Mouse (Mus musculus) cerebellum, postnatal 36 days (tissue): ENCODE measurements at regions not wholly inside any gene's neighbourhood (a gene's known extent, or its start where the extent isn't known, plus 50 kb on each side); places are given as distances from the start of the nearest gene placed in this dataset.

Experiments used
- DNase-seq, 2 experiments: peaks; one replicate each; pipeline ENCODE4 v3.0.0; 2021 to 2022; ENCODE audit warnings: mixed read lengths in 2 of 2

DNA sequence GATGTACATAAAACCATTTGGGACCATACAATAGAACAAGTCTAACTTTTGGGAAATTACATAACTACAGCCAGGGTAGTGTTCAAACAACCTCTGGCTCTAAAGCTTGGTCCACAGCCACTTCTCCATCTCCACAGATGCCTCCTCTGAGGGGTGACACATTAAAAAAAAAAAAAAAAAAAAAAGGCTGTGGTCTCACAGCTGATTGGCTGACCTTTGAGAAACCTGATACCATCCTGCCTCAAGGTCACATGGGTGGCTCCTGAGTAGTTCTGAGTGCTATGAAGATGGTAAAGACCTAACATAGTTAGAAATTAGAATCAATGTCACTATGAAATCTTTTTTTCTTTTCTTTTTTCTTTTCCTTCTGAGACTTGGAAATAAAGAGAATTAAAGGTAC lies 102.4 kb downstream of the Tmem182 start:
- DNase-seq: no peak

DNA sequence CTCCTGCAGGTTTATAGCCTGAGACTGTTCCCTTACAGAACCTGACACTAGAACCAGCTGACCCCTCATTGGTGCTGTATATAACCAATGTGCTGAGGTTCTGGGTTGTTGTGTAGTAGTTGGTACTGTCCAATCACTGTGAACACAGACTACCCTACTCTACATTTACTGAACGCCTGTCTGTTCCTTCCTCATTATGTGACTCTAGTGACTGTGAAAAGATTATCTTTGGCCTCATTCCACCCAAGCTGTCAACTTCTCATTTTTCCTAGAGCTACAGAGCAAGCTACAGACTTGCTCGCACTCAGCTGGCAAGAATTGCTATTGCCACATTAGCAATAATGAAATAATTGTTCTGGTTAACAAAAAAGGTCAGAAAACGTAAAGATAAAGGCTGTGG lies 108.2 kb downstream of the Tmem182 start:
- DNase-seq: no peak

DNA sequence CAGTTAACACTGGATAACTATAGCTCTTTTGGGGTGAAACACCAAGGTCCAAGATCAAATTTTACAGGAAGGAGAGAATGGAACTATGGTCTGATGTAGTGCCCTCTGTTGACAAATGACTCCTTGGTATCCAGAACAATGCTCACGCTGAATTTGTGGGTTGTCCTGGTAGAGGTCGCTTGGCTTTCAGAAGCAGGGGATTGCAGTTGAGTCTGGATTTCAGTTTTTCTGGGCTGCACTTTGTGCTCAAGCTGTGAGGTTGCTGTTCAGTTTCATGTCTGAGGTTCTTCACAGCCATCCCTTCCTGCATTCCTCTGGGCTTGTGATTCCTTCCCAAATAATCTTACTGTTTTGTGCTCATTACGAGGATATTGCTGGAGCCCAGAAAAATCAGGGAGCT lies 118.9 kb downstream of the Tmem182 start:
- no peak for DNase-seq

DNA sequence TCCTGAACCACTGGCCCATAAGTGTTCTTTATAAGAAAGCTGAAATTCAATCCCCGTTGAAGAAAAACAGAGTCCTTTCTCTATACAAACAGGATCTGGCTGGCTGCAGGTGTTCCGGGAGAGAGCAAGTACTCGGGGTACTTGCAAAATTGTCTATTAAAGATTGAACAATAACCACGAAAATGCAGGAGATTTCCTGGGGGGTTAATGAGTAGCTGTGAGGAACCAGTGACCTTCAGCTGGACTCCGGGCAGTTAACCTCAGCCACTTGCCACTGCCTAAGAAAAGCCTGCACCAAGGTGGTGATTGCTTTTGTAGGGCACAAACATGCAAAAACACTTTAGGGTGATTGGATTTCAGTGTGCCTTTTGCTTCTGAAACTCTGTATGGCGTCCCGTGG lies 119.4 kb downstream of the Tmem182 start:
- no peak for DNase-seq

DNA sequence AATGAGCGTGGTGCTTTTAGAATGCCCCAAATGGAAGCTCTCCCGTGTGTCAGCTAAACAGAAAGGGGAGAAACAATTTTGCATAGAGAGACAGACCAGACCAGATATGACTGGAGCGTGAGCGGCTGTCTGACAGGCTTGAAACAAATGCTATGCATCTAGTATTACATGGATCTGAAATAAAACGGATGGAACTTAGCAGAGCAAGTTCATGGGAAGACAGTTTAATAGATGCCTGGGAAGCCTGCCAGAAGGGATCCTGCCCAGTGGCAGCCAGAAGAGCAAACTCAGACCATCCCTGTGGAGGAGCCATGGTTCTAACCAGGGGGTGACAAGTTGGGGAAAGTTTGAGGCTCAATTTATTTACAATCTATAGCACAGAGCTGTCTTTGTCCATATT lies 126.0 kb downstream of the Tmem182 start:
- no peak for DNase-seq

DNA sequence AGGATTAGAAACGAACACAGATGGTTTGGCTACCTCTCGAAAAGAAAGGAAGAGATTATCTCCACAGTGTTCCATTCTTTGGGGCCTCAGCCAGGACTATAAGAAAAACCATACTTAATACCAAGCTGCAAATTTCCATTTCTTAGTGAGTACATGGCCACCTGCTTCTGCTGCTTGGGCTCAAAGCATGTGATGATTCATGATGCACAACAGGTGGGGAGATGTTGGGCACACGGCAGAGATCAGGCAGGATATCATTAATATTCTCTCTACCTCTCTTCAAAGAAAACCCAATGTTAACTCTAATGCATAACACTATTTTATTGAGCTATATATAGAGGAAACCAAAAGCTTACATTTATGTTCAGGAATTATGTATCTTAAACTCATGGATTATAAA lies 131.3 kb downstream of the Tmem182 start:
- no peak for DNase-seq

DNA sequence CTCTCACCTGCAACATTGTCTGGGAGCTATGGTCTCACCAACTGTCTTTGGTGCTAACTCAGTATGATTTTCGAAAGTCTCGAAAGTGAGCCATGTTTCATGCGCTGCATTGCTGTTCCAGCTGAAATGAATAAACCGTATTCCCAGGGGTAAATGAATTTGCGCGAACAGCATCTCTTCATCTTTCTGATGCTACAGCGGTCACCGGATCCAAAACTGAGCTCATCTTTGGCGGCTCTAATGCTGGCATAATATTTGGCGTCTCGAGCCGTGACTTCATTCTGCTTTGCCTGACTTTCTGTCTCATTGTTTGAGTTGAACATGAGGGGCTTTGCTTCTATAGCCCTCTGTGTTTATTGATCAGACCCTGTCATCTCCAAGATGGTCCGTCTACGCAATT lies 137.3 kb downstream of the Tmem182 start:
- no peak for DNase-seq

DNA sequence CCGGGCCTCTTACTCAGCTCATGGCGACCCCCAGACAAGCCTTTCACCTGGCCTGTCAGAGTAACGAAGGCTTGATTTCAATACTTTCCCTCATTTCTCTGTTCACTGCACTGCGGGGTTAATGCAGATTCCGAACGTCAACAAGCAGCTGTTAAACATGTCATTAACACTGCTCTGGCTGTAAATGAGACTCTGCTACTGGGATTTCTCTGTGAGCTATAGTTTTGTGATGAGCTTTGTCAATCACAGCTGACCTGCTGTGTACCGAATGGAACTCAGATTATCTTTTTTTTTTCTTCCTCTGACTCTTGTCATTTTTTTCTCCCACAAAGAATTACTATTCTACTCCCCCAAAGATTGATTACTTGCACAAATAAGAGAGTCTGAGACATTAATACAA lies 137.8 kb downstream of the Tmem182 start:
- DNase-seq: no peak

DNA sequence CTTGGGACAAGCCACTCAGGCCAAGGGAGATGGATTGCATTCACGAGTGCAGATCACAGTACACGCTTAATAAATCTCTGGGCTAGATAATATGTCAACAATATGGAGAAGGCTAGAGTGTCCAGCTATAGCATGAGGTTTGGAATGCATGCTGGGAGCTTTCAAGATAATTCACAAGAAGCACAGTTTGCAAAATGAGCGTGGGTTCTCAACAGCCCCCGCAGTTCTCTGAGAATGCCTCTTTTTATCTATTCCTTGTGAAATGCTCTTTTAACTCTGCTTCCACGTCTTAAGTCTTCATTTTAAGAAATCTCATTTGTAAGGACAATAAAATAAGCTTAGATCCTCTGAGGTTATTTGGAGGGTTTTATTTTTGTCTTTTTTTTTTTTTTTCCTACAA lies 145.2 kb downstream of the Tmem182 start:
- no peak for DNase-seq

DNA sequence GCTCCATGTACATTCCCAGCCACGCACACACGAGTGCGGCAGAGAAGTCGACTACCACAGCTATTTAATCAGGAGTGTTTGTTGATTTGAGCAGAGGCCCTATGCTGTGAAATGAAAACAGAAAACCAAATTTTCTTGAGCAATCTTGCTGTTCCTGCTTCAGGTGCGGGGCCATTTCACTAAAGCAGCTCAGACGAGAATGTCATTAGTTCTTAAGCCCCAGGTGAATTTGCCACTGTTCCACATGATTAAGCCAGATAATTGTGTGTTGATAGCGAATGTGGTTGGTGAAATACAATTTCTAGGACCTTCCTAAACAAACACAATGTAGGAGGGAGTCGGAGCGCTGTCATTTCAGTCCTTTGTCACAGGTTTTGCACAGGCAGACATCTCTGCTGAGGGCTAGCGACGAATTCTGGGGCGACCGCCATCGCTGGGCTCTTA lies 149.3 kb downstream of the Tmem182 start:
- DNase-seq: no peak

DNA sequence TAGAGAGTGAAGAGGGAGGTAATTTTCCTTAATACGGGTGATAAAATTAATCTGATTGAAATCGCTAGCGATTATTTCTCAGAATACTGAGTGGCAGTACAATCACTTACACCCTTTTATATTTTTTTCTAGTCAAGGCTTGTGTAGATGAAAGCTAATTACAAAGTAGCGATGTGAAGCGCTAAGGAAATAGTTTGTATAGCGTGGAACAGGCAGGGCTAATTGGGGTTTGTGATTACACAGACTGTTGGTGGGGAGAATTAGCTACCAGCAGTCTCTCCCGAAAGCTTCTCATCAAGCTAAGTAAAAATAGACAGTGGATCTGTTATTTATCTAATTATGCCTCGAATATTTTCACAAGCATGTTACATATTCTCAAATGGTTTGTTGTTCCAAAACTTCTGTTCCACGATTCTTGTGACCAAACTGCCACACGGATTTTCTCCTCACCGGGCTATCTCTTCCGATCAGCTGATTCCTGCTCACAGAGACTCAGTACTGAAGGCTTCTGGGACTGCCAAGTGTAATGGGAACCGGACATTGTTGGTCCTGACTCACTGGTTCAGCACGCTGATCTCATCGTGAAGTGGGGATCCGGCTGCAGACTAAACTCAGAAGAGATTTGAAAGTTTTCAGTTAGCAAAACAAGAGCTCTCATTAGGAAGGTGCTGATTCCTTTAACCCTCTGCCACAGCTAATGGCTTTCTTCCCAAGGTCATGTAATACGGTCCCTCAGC lies 162.5 kb downstream of the Tmem182 start:
- DNase-seq: no peak

DNA sequence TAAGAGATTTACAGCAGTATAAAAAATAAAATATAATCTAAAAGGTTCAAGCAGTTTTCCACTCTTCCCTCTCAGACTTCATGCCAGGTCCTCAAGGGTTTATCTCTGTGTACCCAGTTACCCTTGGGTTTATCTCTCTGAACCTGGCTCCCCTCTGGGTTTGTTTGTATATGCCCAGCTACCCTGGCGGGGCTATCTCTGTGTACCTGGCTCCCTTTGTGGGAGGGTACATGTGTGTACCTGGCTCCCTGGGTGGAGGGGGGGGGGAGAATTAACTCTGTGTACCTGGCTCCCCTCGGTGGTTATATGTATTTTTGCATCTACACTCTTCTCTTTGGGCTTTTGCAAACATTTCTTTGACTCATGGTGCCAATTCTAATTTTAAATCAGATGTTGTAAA lies 178.4 kb downstream of the Tmem182 start:
- DNase-seq: no peak

DNA sequence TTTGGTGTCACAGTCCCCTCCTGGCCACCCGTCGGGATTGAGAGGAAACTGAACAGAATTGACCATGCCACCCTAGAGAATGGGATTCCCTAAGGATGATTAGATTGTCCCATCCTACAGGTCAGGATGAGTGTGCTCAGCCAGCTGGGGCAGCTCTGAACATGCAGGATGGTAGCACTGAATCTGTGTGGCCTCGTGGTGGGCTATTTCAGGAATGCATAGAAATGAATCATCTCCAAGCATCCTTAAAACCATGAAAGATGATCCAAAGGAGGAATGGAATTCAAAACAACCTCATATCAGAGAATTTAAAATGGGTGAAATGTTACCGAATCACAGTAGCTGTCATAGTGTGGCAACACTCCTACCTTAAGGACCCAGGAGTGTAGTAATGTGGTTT lies 187.9 kb downstream of the Tmem182 start:
- no peak for DNase-seq

DNA sequence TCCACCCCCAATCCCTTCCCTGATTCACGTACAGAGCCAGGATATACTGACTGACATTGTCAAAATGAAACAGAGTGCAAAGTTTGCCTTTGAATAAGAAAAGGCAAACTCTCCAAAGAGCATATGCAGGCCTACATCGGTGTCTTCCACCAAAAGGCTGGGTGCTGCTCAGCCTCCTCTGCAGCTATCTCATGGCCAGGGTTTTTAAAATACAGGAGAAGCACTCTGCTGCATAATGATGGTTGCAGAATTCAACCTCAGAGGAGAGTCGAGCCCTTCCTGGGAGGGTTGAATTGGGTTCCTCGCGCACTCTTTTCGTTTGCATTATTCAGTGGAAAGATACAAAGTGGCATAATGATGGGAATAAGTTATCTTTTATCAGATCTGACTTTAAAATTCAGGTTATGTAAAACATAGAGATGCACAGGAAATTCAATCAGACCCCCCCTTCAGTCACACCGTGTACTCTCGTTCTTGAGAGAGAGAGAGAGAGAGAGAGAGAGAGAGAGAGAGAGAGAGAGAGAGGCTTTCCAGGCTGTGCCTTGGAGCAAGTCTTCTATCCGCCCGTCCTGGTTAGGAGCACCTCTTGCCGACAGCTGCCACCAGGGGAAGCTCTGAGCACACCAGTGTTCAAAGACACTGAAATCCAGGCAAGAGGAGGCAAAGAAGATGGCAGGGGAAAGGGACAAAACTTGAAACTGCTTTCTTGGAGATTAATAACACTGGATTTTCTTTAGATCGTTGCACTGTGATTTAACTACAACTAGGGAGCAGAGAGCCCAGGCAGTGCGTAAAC lies 196.0 kb downstream of the Tmem182 start:
- peak; percentile 5 to 6 for DNase-seq

DNA sequence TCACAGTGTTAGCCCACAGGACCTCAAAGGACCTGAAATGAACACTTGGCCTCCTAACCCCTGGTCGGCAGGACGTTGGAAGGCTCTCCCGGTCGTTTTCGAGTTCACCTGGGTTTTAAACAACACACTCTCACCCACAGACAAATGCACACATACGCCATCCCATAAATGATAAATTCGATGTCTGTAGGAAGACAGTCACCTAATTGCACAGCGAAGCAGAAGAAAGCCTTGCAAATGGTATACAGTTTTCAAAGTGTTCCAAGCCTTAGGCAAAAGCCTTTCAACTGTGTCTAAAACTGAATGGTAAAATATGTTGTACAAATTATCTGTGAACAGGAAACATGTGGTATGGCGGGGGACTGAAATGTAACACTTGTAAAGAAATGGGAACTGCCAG lies 196.6 kb downstream of the Tmem182 start:
- DNase-seq: no peak

DNA sequence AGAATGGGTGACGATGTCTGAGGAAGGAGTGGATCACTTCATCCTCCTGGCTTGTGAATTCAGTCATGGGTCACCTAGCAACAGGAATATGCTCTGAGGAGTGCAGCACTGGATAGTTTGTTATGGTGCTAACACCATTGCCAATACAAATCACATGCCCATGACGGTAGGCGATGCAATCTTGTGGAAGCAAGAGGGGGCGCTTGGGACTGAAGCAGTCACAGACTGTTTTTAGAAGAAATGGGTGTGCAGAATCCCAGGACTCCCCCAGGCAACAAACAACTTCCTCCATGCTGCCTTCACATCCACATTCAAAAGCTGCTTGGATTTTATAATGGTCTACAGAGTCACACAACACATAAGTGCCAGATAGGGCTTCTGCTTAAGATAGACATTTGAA lies 221.5 kb downstream of the Tmem182 start:
- no peak for DNase-seq

DNA sequence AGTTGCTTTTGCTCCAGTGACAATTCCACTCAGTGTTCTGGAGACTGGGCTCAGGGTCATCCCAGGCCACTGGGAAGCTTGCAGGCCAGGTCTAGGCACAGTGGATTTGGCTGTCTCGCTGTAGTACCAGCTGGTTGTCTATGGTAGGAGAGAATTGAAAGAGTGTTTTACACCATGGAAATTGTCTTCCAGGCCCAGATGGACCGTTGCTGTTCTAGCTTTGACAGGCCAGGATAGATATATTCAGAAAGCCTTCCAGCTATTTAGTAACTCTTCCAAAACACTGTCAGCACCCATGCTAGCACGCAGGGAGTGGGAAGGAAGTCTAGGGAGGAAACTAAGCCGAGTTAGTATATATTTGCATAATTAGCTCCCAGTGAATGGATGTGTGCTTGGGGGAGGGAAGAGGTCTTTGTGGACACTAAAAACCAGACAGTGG lies 222.2 kb downstream of the Tmem182 start:
- DNase-seq: no peak

DNA sequence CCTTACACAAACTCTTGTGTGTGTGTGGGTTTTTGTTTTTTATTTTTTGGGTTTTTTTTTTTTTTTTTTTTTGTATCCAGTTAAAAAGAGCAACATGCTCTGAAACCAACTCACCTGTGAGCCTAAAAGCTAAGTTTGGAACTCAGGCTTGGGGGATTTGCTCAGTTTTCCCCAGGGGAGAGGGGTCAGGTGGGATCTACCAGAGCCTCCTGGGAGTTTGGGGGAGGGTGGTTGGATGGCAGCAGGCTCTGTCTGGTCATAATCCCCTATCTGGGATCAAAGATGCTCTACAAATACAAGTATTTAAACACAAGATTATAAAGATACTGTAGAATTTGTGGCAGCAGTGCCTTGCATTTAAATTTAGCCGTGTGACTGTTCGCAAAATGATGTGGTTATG lies 222.6 kb downstream of the Tmem182 start:
- no peak for DNase-seq

DNA sequence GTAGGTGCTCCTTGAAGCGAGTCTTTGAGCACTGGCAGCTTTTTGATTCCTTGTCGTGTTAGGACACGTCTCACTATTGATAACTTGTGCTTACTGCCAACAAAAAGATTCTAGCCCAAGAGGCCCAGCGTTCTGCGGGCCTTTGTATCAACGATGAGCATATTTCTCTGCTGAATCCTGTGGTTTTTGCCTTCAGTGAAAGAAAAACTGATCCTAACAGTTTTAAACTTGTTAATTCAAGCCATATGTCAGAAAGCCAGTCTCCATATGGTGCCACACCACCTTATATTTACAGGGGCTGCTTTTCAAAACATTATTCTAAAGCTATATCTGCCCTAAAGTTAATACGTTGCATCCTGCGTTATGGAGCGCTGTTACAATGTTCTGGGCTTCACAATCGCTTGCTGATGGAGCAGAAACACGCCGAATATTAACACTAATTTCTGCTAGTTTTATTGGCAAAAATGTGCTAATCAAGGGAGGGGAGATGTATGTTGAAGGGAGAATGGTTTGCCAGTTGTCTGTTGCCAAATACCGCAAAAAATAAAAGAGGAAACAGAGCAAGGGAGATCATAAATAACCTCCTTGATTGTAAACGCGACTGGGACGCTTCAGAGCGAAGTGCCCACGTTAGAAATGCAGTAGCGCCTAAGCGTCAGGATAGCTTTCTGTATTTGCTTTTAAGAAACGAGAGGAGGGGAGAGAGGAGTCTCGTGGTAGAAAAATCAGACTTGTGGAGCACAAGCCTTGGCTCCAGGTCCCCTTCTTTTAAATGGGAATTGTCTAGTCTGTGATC lies 229.9 kb downstream of the Tmem182 start:
- no peak for DNase-seq

DNA sequence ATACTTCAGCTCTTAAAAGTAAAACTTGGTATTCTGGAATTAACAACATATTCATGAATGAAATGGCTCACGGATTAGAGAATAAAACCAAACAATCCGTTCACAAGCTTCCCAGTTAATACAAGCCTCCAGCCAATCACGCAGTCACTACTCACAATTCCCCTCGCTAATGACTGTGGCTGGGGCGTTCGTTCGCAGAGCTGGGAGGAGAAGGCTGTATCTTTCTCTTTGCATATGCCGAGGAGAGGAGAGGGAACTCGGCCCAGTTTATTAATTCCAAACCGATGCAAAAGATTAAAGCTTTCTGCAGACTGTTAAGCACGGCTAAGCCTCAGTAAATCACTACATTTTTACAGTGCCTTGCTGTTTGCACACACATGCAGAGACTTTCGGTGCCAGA lies 231.5 kb downstream of the Tmem182 start:
- no peak for DNase-seq

DNA sequence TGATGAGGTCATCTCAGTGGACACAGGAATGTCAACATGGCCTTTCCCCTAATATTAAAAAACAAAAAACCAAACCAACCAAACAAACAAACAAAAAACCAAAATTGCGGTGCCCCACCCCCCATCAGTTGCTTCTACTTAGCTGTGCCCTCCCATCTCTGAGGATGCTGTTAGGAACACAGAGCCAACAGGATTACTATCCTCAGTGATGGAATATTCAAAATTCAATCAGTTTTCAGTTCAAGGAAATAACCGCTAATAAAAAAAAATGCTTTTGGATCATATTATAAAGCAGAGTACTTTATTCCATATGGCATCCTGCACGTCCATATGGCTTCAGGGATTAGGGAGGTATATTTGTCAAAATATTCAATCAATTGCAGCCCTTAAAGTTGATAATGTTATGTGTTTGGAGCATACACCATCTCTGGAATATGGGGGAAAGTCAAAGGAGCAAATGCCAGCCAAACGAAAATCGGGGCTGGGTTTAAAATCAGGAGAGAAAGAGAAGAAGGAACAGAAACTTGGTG lies 249.1 kb downstream of the Tmem182 start:
- DNase-seq: no peak

DNA sequence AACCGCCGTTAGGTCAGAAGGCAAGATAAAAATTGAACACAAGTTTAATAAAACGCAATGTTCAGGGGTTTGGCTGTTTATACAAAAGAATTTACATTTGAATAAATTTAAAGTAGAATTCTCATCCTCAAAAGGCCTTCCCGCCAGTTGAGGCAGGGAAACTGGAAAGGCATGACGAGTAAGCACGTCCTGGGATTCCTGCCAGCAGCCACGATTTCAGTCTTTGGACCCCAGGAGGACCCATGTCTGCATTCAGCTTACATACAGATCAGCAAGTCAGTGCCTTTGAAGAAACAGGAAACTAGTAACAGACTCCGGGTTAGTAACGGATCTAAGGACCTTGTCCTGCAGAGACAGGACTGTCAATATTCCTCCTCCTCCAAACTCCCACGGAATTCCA lies 250.4 kb downstream of the Tmem182 start:
- no peak for DNase-seq

DNA sequence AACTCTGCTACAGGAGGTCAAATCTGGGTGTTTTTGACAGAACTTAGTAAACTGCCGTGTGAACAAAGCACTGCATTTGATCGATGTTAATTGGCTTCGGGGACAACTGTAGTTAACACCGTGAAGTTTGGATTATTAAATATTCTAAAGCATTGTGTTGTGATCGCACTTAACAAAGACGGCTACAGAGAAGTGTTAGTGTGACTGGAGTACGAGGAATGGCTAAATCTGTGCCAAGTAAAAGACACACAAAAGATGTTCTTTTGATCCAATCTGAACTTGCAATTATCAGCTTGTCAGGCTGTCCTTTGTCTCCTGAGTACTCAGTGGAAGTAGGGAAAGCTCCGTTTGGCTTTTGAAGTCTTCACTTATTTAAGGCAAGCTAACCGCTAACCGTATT lies 259.7 kb downstream of the Tmem182 start:
- no peak for DNase-seq
